ENCODE assay signal across 8 mouse cellular contexts in genomic region chr11:98770096-98770975, GRCm38 (mm10). TPM values are rescaled to one million over a fixed set of nuclear protein-coding genes. Genes with fewer than 3 reads are reported as not detected.
DNase-seq lines count a peak whose midpoint lies in the region; ATAC-seq and TF ChIP-seq lines count a peak whose summit lies in the region.

No protein-coding gene starts in this region.

- TF ChIP-seq POLR2A in thymus, adult 2 months (IDR thresholded peaks at IDR 0.05; ENCODE audit: control insufficient read depth, extremely low read depth, insufficient read depth, low read length, poor library complexity), result no peak

- no peaks in the 10 kb centered on the region for H3K27me3 ChIP-seq in thymus, adult 2 months (ENCODE audit: control insufficient read depth, insufficient read depth, low read length)
- H3K27me3 ChIP-seq in splenic B cell, adult 2 months (ENCODE audit: control insufficient read depth, insufficient read depth, low read length, poor library complexity, severe bottlenecking), result no peaks in the 10 kb centered on the region

- DNase-seq in frontal cortex, postnatal 36 days (ENCODE audit: low spot score in 2 of 2), result no peak
- DNase-seq in thymus, adult 2 months, result no peak
- no peak for DNase-seq in thymus, postnatal 36 days
- peak; percentile 18 to 49 for DNase-seq in heart, postnatal 36 days
- DNase-seq in splenic B cell, adult 2 months (ENCODE audit: low read depth, low spot score), result peak; percentile 73
- no peak for DNase-seq in ovary, postnatal 36 days (ENCODE audit: low spot score)
- no peak for DNase-seq in adrenal gland, postnatal 4 days (ENCODE audit: low spot score in 2 of 2)

- no peaks in the 10 kb centered on the region for H3K36me3 ChIP-seq in thymus, adult 2 months (ENCODE audit: control insufficient read depth, insufficient read depth, low read length)
- no peaks in the 10 kb centered on the region for H3K36me3 ChIP-seq in splenic B cell, adult 2 months (ENCODE audit: control insufficient read depth, insufficient read depth, low read length, poor library complexity, severe bottlenecking)

- peaks cover 43% of the 10 kb centered on the region for H3K4me1 ChIP-seq in thymus, adult 2 months (replicated peaks; ENCODE audit: control insufficient read depth, insufficient read depth, low read length)

- intact Hi-C loops in heart, postnatal 36 days (cut with DNase I), result loop anchor here (1.0 kb wide), 1 partner anchor 26 kb away; no protein-coding TSS in a partner anchor

- peak; percentile 2; the same call in 1 of the 2 replicates for ATAC-seq in frontal cortex, adult (ENCODE audit: low TSS enrichment)

- H3K4me3 ChIP-seq in thymus, adult 2 months (ENCODE audit: control insufficient read depth, insufficient read depth, low read length), result no peak overlapping the region

- TF ChIP-seq CTCF in thymus, adult 2 months (IDR thresholded peaks at IDR 0.05; ENCODE audit: borderline replicate concordance, control insufficient read depth, extremely low read depth, insufficient read depth, low read length, poor library complexity), result no peak

- peak overlapping the region; percentile 28; the same call in 1 of the 2 replicates for H3K27ac ChIP-seq in thymus, adult 2 months (ENCODE audit: control insufficient read depth, insufficient read depth, low read length)

- 83% methylated on average over 26 of the region's 26 CpGs for WGBS in thymus, adult 2 months

RNA-seq across cellular contexts. Expression of gene Nr1d1, which starts 4.8 kb away (rescaled TPM):
- 34.4 and 37.7 TPM in 2 replicates for polyA plus RNA-seq in thymus, adult 2 months (2012; rRNA removed)
- 100 to 1,000 TPM; 104 to 107 TPM for total RNA-seq in heart, postnatal 36 days (2021)
- total RNA-seq in adrenal gland, postnatal 4 days (2021), result 100 to 1,000 TPM; 104 to 115 TPM

RNA-seq across cellular contexts. Expression of gene Msl1, which starts 25.0 kb away (rescaled TPM):
- polyA plus RNA-seq in thymus, adult 2 months (2012; rRNA removed), result 50.3 and 66.0 TPM in 2 replicates
- 10 to 100 TPM; 74.4 to 75.3 TPM for total RNA-seq in heart, postnatal 36 days (2021)
- 100 to 1,000 TPM; 119 to 121 TPM for total RNA-seq in adrenal gland, postnatal 4 days (2021)

RNA-seq across cellular contexts. Expression of gene Thra, which starts 29.9 kb away (rescaled TPM):
- 36.8 and 41.5 TPM in 2 replicates for polyA plus RNA-seq in thymus, adult 2 months (2012; rRNA removed)
- 100 to 1,000 TPM; 100 to 111 TPM for total RNA-seq in heart, postnatal 36 days (2021)
- 100 to 1,000 TPM; 181 to 195 TPM for total RNA-seq in adrenal gland, postnatal 4 days (2021)

RNA-seq across cellular contexts. Expression of gene Casc3, which starts 34.4 kb away (rescaled TPM):
- 66.5 and 72.2 TPM in 2 replicates for polyA plus RNA-seq in thymus, adult 2 months (2012; rRNA removed)
- 10 to 100 TPM; 26.1 to 26.2 TPM for total RNA-seq in heart, postnatal 36 days (2021)
- total RNA-seq in adrenal gland, postnatal 4 days (2021), result 10 to 100 TPM; 45.2 to 54.8 TPM

RNA-seq across cellular contexts. Expression of gene Med24, which starts 41.1 kb away (rescaled TPM):
- 179 and 196 TPM in 2 replicates for polyA plus RNA-seq in thymus, adult 2 months (2012; rRNA removed)
- 10 to 100 TPM; 45.2 to 52.7 TPM for total RNA-seq in heart, postnatal 36 days (2021)
- total RNA-seq in adrenal gland, postnatal 4 days (2021), result 10 to 100 TPM; 75.7 to 84.8 TPM

Comparison
In these comparisons a context has a peak if more than half of its experiments do, and no peak if none do; other contexts are left out.
1. DNase-seq: peak in heart, postnatal 36 days (2 of 2) and splenic B cell, adult 2 months (single experiment); none in frontal cortex, postnatal 36 days (0 of 2), thymus, adult 2 months (single experiment), thymus, postnatal 36 days (0 of 2), ovary, postnatal 36 days (single experiment) and adrenal gland, postnatal 4 days (0 of 2).